Mouse (Mus musculus): ENCODE measurements around the gene Myadm. TPM values are rescaled to one million over a fixed set of nuclear protein-coding genes. Genes with fewer than 3 reads are reported as not detected.
"Not testable (repeated sequence)": the region's sequence is repeated elsewhere in the genome, so short reads cannot be mapped to it uniquely, and the experiment has no call there.

Myadm gene
- polyA plus RNA-seq, 1 experiment from 2014 or later: 36.9 TPM

- H3K27ac ChIP-seq (replicated peaks; ENCODE audit: low read depth, low read length): no peak overlapping the region
- H3K36me3 ChIP-seq (replicated peaks; ENCODE audit: control insufficient read depth, insufficient read depth, low read depth, low read length): no peaks in the 10 kb centered on the region
- ATAC-seq (replicated peaks; ENCODE audit: insufficient number of reproducible peaks, low FRiP score, low TSS enrichment, low read depth) (no peak; the same call in 1 of the 2 replicates), DNase-seq (ENCODE audit: low spot score) (no peak)
- no peak overlapping the region for H3K4me3 ChIP-seq (ENCODE audit: low read depth, low read length)
- no peaks in the 10 kb centered on the region for H3K9me3 ChIP-seq (replicated peaks; ENCODE audit: control insufficient read depth, low read length)
- no peaks in the 10 kb centered on the region for H3K4me1 ChIP-seq (ENCODE audit: control insufficient read depth, insufficient read depth, low read length)
- H3K4me2 ChIP-seq (ENCODE audit: low read depth, low read length): no peak overlapping the region
- H3K27me3 ChIP-seq (ENCODE audit: control insufficient read depth, insufficient read depth, low read length): no peaks in the 10 kb centered on the region
- WGBS: 84% methylated on average over 11 of the region's 11 CpGs
- no peak overlapping the region for H3K9ac ChIP-seq (replicated peaks; ENCODE audit: low read length)
These were observed 5.6 kb upstream of the Myadm start for GRCm38 (mm10) chr7:3283081-3283875.

GRCm38 (mm10) chr7:3284604-3285003, 4.3 kb upstream of the Myadm start:
- Histone ChIP-seq H3K4me3 (ENCODE audit: low read depth, low read length) (no peak overlapping the region), H3K9me3 (replicated peaks; ENCODE audit: control insufficient read depth, low read length) (no peaks in the 10 kb centered on the region), H3K4me2 (ENCODE audit: low read depth, low read length) (no peak overlapping the region), H3K27ac (replicated peaks; ENCODE audit: low read depth, low read length) (no peak overlapping the region), H3K27me3 (ENCODE audit: control insufficient read depth, insufficient read depth, low read length) (no peaks in the 10 kb centered on the region), H3K9ac (replicated peaks; ENCODE audit: low read length) (no peak overlapping the region), H3K36me3 (replicated peaks; ENCODE audit: control insufficient read depth, insufficient read depth, low read depth, low read length) (no peaks in the 10 kb centered on the region), H3K4me1 (ENCODE audit: control insufficient read depth, insufficient read depth, low read length) (no peaks in the 10 kb centered on the region)
- ATAC-seq (replicated peaks; ENCODE audit: insufficient number of reproducible peaks, low FRiP score, low TSS enrichment, low read depth): no peak
- 86% methylated on average over 10 of the region's 10 CpGs for WGBS
- no peak for DNase-seq (ENCODE audit: low spot score)

GRCm38 (mm10) chr7:3286036-3286435, 2.8 kb upstream of the Myadm start:
- Histone ChIP-seq H3K9me3 (replicated peaks; ENCODE audit: control insufficient read depth, low read length) (no peaks in the 10 kb centered on the region), H3K4me3 (ENCODE audit: low read depth, low read length) (no peak overlapping the region), H3K9ac (replicated peaks; ENCODE audit: low read length) (no peak overlapping the region), H3K4me1 (ENCODE audit: control insufficient read depth, insufficient read depth, low read length) (no peaks in the 10 kb centered on the region), H3K4me2 (ENCODE audit: low read depth, low read length) (no peak overlapping the region), H3K36me3 (replicated peaks; ENCODE audit: control insufficient read depth, insufficient read depth, low read depth, low read length) (no peaks in the 10 kb centered on the region), H3K27me3 (ENCODE audit: control insufficient read depth, insufficient read depth, low read length) (no peaks in the 10 kb centered on the region), H3K27ac (replicated peaks; ENCODE audit: low read depth, low read length) (no peak overlapping the region)
- DNase-seq (ENCODE audit: low spot score): no peak
- ATAC-seq (replicated peaks; ENCODE audit: insufficient number of reproducible peaks, low FRiP score, low TSS enrichment, low read depth): no peak
- WGBS: 92% methylated on average over 5 of the region's 5 CpGs

- H3K9ac ChIP-seq (replicated peaks; ENCODE audit: low read length): no peak overlapping the region
- DNase-seq (ENCODE audit: low spot score) (no peak), ATAC-seq (replicated peaks; ENCODE audit: insufficient number of reproducible peaks, low FRiP score, low TSS enrichment, low read depth) (no peak)
- H3K4me3 ChIP-seq (ENCODE audit: low read depth, low read length): no peak overlapping the region
- 50% methylated on average over 7 of the region's 7 CpGs for WGBS
- no peak overlapping the region for H3K4me2 ChIP-seq (ENCODE audit: low read depth, low read length)
- no peaks in the 10 kb centered on the region for H3K36me3 ChIP-seq (replicated peaks; ENCODE audit: control insufficient read depth, insufficient read depth, low read depth, low read length)
- H3K9me3 ChIP-seq (replicated peaks; ENCODE audit: control insufficient read depth, low read length): no peaks in the 10 kb centered on the region
- no peak overlapping the region for H3K27ac ChIP-seq (replicated peaks; ENCODE audit: low read depth, low read length)
- no peaks in the 10 kb centered on the region for H3K27me3 ChIP-seq (ENCODE audit: control insufficient read depth, insufficient read depth, low read length)
- no peaks in the 10 kb centered on the region for H3K4me1 ChIP-seq (ENCODE audit: control insufficient read depth, insufficient read depth, low read length)
These were observed 1.7 kb upstream of the Myadm start for GRCm38 (mm10) chr7:3287186-3287585.

GRCm38 (mm10) chr7:3290257-3291033, 1.6 kb downstream of the Myadm start:
- Histone ChIP-seq H3K27ac (replicated peaks; ENCODE audit: low read depth, low read length) (peak overlapping the region; percentile 72; the same call in 1 of the 2 replicates), H3K36me3 (replicated peaks; ENCODE audit: control insufficient read depth, insufficient read depth, low read depth, low read length) (no peaks in the 10 kb centered on the region), H3K4me1 (ENCODE audit: control insufficient read depth, insufficient read depth, low read length) (no peaks in the 10 kb centered on the region), H3K4me2 (ENCODE audit: low read depth, low read length) (peak overlapping the region; percentile 76), H3K9me3 (replicated peaks; ENCODE audit: control insufficient read depth, low read length) (no peaks in the 10 kb centered on the region), H3K4me3 (ENCODE audit: low read depth, low read length) (peak overlapping the region; percentile 38), H3K27me3 (ENCODE audit: control insufficient read depth, insufficient read depth, low read length) (no peaks in the 10 kb centered on the region), H3K9ac (replicated peaks; ENCODE audit: low read length) (no peak overlapping the region; the same call in 1 of the 2 replicates)
- 2% methylated on average over 18 of the region's 18 CpGs for WGBS
- DNase-seq (ENCODE audit: low spot score): peak; percentile 97
- ATAC-seq (replicated peaks; ENCODE audit: insufficient number of reproducible peaks, low FRiP score, low TSS enrichment, low read depth): peak; percentile 89

GRCm38 (mm10) chr7:3291197-3291596, 2.3 kb downstream of the Myadm start:
- WGBS: 39% methylated on average over 6 of the region's 6 CpGs

GRCm38 (mm10) chr7:3291764-3292163, 2.9 kb downstream of the Myadm start:
- ATAC-seq (replicated peaks; ENCODE audit: insufficient number of reproducible peaks, low FRiP score, low TSS enrichment, low read depth) (no peak), DNase-seq (ENCODE audit: low spot score) (no peak)
- no peak overlapping the region for H3K4me3 ChIP-seq (ENCODE audit: low read depth, low read length)
- no peak overlapping the region for H3K9ac ChIP-seq (replicated peaks; ENCODE audit: low read length)
- no peak overlapping the region for H3K27ac ChIP-seq (replicated peaks; ENCODE audit: low read depth, low read length)
- WGBS: 69% methylated on average over 3 of the region's 3 CpGs
- no peaks in the 10 kb centered on the region for H3K9me3 ChIP-seq (replicated peaks; ENCODE audit: control insufficient read depth, low read length)
- H3K27me3 ChIP-seq (ENCODE audit: control insufficient read depth, insufficient read depth, low read length): no peaks in the 10 kb centered on the region
- H3K4me1 ChIP-seq (ENCODE audit: control insufficient read depth, insufficient read depth, low read length): no peaks in the 10 kb centered on the region
- H3K4me2 ChIP-seq (ENCODE audit: low read depth, low read length): peak overlapping the region; percentile 21; the same call in 1 of the 2 replicates
- H3K36me3 ChIP-seq (replicated peaks; ENCODE audit: control insufficient read depth, insufficient read depth, low read depth, low read length): no peaks in the 10 kb centered on the region

More at GRCm38 (mm10) chr7:3291197-3291596, 2.3 kb downstream of the Myadm start:
- peak overlapping the region; percentile 38 for H3K4me3 ChIP-seq (ENCODE audit: low read depth, low read length)
- H3K36me3 ChIP-seq (replicated peaks; ENCODE audit: control insufficient read depth, insufficient read depth, low read depth, low read length): no peaks in the 10 kb centered on the region
- no peak for DNase-seq (ENCODE audit: low spot score)
- H3K27ac ChIP-seq (replicated peaks; ENCODE audit: low read depth, low read length): no peak overlapping the region
- no peaks in the 10 kb centered on the region for H3K4me1 ChIP-seq (ENCODE audit: control insufficient read depth, insufficient read depth, low read length)
- no peak for ATAC-seq (replicated peaks; ENCODE audit: insufficient number of reproducible peaks, low FRiP score, low TSS enrichment, low read depth)
- H3K4me2 ChIP-seq (ENCODE audit: low read depth, low read length): peak overlapping the region; percentile 76
- H3K9ac ChIP-seq (replicated peaks; ENCODE audit: low read length): peak overlapping the region; percentile 18; the same call in 1 of the 2 replicates
- H3K27me3 ChIP-seq (ENCODE audit: control insufficient read depth, insufficient read depth, low read length): no peaks in the 10 kb centered on the region
- H3K9me3 ChIP-seq (replicated peaks; ENCODE audit: control insufficient read depth, low read length): no peaks in the 10 kb centered on the region

- H3K9ac ChIP-seq (replicated peaks; ENCODE audit: low read length); H3K4me3 ChIP-seq (ENCODE audit: low read depth, low read length); H3K27me3 ChIP-seq (ENCODE audit: control insufficient read depth, insufficient read depth, low read length); H3K36me3 ChIP-seq (replicated peaks; ENCODE audit: control insufficient read depth, insufficient read depth, low read depth, low read length); DNase-seq (ENCODE audit: low spot score); H3K4me1 ChIP-seq (ENCODE audit: control insufficient read depth, insufficient read depth, low read length); H3K9me3 ChIP-seq (replicated peaks; ENCODE audit: control insufficient read depth, low read length); H3K27ac ChIP-seq (replicated peaks; ENCODE audit: low read depth, low read length); ATAC-seq (replicated peaks; ENCODE audit: insufficient number of reproducible peaks, low FRiP score, low TSS enrichment, low read depth): not testable (repeated sequence)
- 74% methylated on average over 12 of the region's 12 CpGs for WGBS
- H3K4me2 ChIP-seq (ENCODE audit: low read depth, low read length): peak overlapping the region; percentile 21
These were observed 3.4 kb downstream of the Myadm start for GRCm38 (mm10) chr7:3292271-3292670.

All from embryonic facial prominence, embryonic 11.5 days (tissue).